Comparison of ENCODE assay signal across 8 mouse cellular contexts in genomic region chr11:54927346-54928140, GRCm38 (mm10). TPM values are rescaled to one million over a fixed set of nuclear protein-coding genes. Genes with fewer than 3 reads are reported as not detected.
DNase-seq lines count a peak whose midpoint lies in the region; ATAC-seq and TF ChIP-seq lines count a peak whose summit lies in the region.

No protein-coding gene starts in this region.

- H3K36me3 ChIP-seq in kidney, adult 2 months (ENCODE audit: control insufficient read depth, insufficient read depth, low read length), result no peaks in the 10 kb centered on the region; the same call in 1 of the 2 replicates
- peaks cover 20% of the 10 kb centered on the region; the same call in 1 of the 2 replicates for H3K36me3 ChIP-seq in liver, adult 2 months (ENCODE audit: control insufficient read depth, insufficient read depth, low read length)
- peaks cover 96% of the 10 kb centered on the region for H3K36me3 ChIP-seq in thymus, adult 2 months (ENCODE audit: control insufficient read depth, insufficient read depth, low read length)

- peak; percentile 94 for TF ChIP-seq CTCF in Patski (IDR thresholded peaks at IDR 0.05)
- peak; percentile 92 for TF ChIP-seq CTCF in kidney, adult 2 months (conservative IDR thresholded peaks at IDR 0.05; ENCODE audit: insufficient read depth, insufficient read length, low read depth, low read length)
- peak; percentile 92 for TF ChIP-seq CTCF in liver, adult 2 months (IDR thresholded peaks at IDR 0.05; ENCODE audit: low read depth, low read length)
- peak; percentile 71; the same call in 1 of the 2 replicates for TF ChIP-seq CTCF in thymus, adult 2 months (IDR thresholded peaks at IDR 0.05; ENCODE audit: borderline replicate concordance, control insufficient read depth, extremely low read depth, insufficient read depth, low read length, poor library complexity)

- no peak overlapping the region for H3K9ac ChIP-seq in liver, adult 2 months (ENCODE audit: low read depth, low read length)

- POLR2A ChIA-PET in Patski (lab: Charles Lee), result interaction anchor here (0.5 to 1.3 kb wide), 8 partner anchors 9 to 61 kb away, joined by 3 to 5 read pairs (median 4); no protein-coding TSS in a partner anchor

- H3K4me3 ChIP-seq in kidney, adult 2 months (ENCODE audit: insufficient read depth, low read depth, low read length), result no peak overlapping the region
- H3K4me3 ChIP-seq in liver, adult 2 months (ENCODE audit: insufficient read depth, low read depth, low read length), result no peak overlapping the region
- H3K4me3 ChIP-seq in thymus, adult 2 months (ENCODE audit: control insufficient read depth, insufficient read depth, low read length), result no peak overlapping the region

- no peak overlapping the region for H3K27ac ChIP-seq in kidney, adult 2 months (ENCODE audit: insufficient read depth, low read depth, low read length)
- H3K27ac ChIP-seq in liver, adult 2 months (replicated peaks; ENCODE audit: insufficient read depth, low read depth, low read length), result no peak overlapping the region
- no peak overlapping the region for H3K27ac ChIP-seq in thymus, adult 2 months (ENCODE audit: control insufficient read depth, insufficient read depth, low read length)

- 75% methylated on average over 14 of the region's 14 CpGs for WGBS in kidney, adult 2 months
- WGBS in liver, adult 2 months, result 86% methylated on average over 14 of the region's 14 CpGs
- WGBS in thymus, adult 2 months, result 93% methylated on average over 14 of the region's 14 CpGs

- no peaks in the 10 kb centered on the region for H3K79me2 ChIP-seq in liver, adult 2 months (ENCODE audit: control insufficient read depth, insufficient read depth, low read length)

- DNase-seq in B cell, adult 2 months, result peak; percentile 77 to 79
- no peak for DNase-seq in Patski (ENCODE audit: low read depth, low spot score)
- peak; percentile 70 to 83 for DNase-seq in cerebellum, postnatal 25 days
- peak; percentile 55 to 69 for DNase-seq in gastrocnemius, postnatal 4 days (ENCODE audit: low spot score in 2 of 2)
- DNase-seq in kidney, adult 2 months, result peak; percentile 78
- no peak for DNase-seq in liver, adult 2 months (ENCODE audit: extremely low read depth, low read depth, low spot score)
- peak; percentile 67 for DNase-seq in thymus, adult 2 months

- ATAC-seq in Patski, result peak; percentile 62
- ATAC-seq in neutrophil, adult 5-6 weeks (ENCODE audit: extremely low read depth, insufficient number of reproducible peaks, low FRiP score, poor library complexity, severe bottlenecking), result peak; percentile 64

- CTCF ChIA-PET in Patski (lab: Charles Lee), result interaction anchor here (1.0 to 5.6 kb wide), 13 partner anchors 8 to 68 kb away, joined by 3 to 91 read pairs (median 4); no protein-coding TSS in a partner anchor

- in situ Hi-C loops in Patski (cut with MboI; ENCODE audit: low pct_unique_long_range_greater_than_20kb), result no loop called here

- H3K27me3 ChIP-seq in Patski, result no peaks in the 10 kb centered on the region
- H3K27me3 ChIP-seq in kidney, adult 2 months (replicated peaks; ENCODE audit: control insufficient read depth, insufficient read depth, low read length), result no peaks in the 10 kb centered on the region
- H3K27me3 ChIP-seq in liver, adult 2 months (ENCODE audit: control insufficient read depth, insufficient read depth, low read length), result no peaks in the 10 kb centered on the region
- H3K27me3 ChIP-seq in thymus, adult 2 months (ENCODE audit: control insufficient read depth, insufficient read depth, low read length), result no peaks in the 10 kb centered on the region

- no peaks in the 10 kb centered on the region; the same call in 1 of the 2 replicates for H3K4me1 ChIP-seq in kidney, adult 2 months (ENCODE audit: control insufficient read depth, insufficient read depth, low read length)
- no peaks in the 10 kb centered on the region for H3K4me1 ChIP-seq in liver, adult 2 months (ENCODE audit: control insufficient read depth, insufficient read depth, low read length)
- no peaks in the 10 kb centered on the region for H3K4me1 ChIP-seq in thymus, adult 2 months (replicated peaks; ENCODE audit: control insufficient read depth, insufficient read depth, low read length)

- no peak for TF ChIP-seq POLR2A in kidney, adult 2 months (IDR thresholded peaks at IDR 0.05; ENCODE audit: low read depth, low read length)
- no peak for TF ChIP-seq POLR2A in liver, adult 2 months (IDR thresholded peaks at IDR 0.05; ENCODE audit: extremely low read depth, insufficient read depth, low read length)
- no peak for TF ChIP-seq POLR2A in thymus, adult 2 months (IDR thresholded peaks at IDR 0.05; ENCODE audit: control insufficient read depth, extremely low read depth, insufficient read depth, low read length, poor library complexity)

RNA-seq across cellular contexts. Expression of gene Gpx3, which starts 25.3 kb away (rescaled TPM):
- polyA plus RNA-seq in Patski (2021), result 1,215 TPM
- 10 to 100 TPM; 26.2 to 33.7 TPM for total RNA-seq in gastrocnemius, postnatal 4 days (2021)
- polyA plus RNA-seq in kidney, adult 2 months (2012; rRNA removed), result 28,844 and 31,623 TPM in 2 replicates
- 2.0 and 3.1 TPM in 2 replicates for total RNA-seq in liver, adult 2 months (2014; rRNA removed)
- 2.7 and 3.3 TPM in 2 replicates for polyA plus RNA-seq in liver, adult 2 months (2012; rRNA removed)
- not detected in 2 replicates for total RNA-seq in neutrophil, adult 5-6 weeks (2017)
- 120 and 133 TPM in 2 replicates for polyA plus RNA-seq in thymus, adult 2 months (2012; rRNA removed)

RNA-seq across cellular contexts. Expression of gene Tnip1, which starts 35.2 kb away (rescaled TPM):
- polyA plus RNA-seq in Patski (2021), result 53.2 TPM
- 10 to 100 TPM; 44.4 to 51.3 TPM for total RNA-seq in gastrocnemius, postnatal 4 days (2021)
- polyA plus RNA-seq in kidney, adult 2 months (2012; rRNA removed), result 19.1 and 20.6 TPM in 2 replicates
- 3.0 TPM in 2 replicates for total RNA-seq in liver, adult 2 months (2014; rRNA removed)
- polyA plus RNA-seq in liver, adult 2 months (2012; rRNA removed), result 7.2 and 8.1 TPM in 2 replicates
- 54.1 and 58.2 TPM in 2 replicates for total RNA-seq in neutrophil, adult 5-6 weeks (2017)
- 114 and 121 TPM in 2 replicates for polyA plus RNA-seq in thymus, adult 2 months (2012; rRNA removed)

Comparison
In these comparisons a context has a peak if more than half of its experiments do, and no peak if none do; other contexts are left out.
1. DNase-seq: peak in B cell, adult 2 months (2 of 2), cerebellum, postnatal 25 days (2 of 2), gastrocnemius, postnatal 4 days (2 of 2), kidney, adult 2 months (single experiment) and thymus, adult 2 months (single experiment); none in Patski (single experiment) and liver, adult 2 months (single experiment).
2. RNA of gene Gpx3, which starts 25.3 kb away (polyA plus RNA-seq): 28,844 to 31,623 TPM in kidney, adult 2 months, 1,215 TPM in Patski (single experiment) and 120 to 133 TPM in thymus, adult 2 months; 2.7 to 3.3 TPM in liver, adult 2 months; every median in the first group is over 10 times any median in the second.
3. Peak in every context shown above with its lines, with median percentiles within 50 percentile points of each other: CTCF ChIP-seq.